Mouse (Mus musculus): ENCODE data around the gene Iqsec1.

Gene Iqsec1

DNA sequence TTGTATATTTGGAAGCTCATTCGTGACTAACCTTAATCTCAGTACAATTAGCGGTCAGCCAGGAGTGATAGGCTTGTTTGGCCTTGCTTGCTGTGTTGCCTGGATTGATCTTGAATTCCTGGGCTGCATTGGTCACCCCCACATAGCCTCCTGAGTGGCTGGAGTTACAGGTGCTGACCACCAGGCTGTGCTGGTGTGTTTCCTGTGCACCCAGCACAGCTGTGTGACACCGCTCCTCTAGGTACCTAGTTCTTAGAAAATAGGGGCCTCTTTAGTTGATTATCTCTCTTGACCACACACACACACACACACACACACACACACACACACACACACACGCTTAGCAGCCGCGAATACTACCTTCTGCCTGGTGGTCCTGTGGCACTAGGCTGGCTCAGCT, 380.3 kb downstream of the Iqsec1 start:
- DNase-seq, result peak; percentile 34

- DNase-seq, result peak; percentile 76
These were observed 381.3 kb downstream of the Iqsec1 start for GRCm38 (mm10) chr6:90607196-90607595.

DNA sequence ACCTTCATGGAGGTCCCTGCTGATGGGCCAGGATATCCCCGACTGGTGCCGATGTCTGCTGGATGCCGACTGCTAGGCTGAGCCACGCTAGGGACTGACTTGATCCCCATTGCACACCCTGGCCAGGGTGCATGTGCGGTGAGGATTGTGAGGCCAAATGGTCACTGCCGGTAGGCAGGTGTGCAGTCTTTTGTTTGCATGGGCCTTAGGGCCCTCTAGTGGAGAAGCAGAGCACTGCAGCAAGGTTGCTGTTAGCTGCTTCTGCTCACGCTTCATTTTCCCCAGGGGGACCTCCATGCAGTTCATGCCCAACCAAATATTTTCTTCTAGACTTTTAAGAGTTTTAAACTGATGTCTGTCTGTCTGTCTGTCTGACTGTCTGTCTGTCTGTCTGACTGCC, 381.9 kb downstream of the Iqsec1 start:
- peak; percentile 74 for DNase-seq
